Mouse (Mus musculus) lung, adult 18-20 months (tissue): ENCODE data around the gene Syndig1.

Experiments used
- DNase-seq, 2 experiments: peaks; one replicate each; pipeline ENCODE4 v3.0.0; 2022; ENCODE audit warnings: mixed read lengths in 2 of 2

The Syndig1 gene

GRCm38 (mm10) chr2:149983107-149983506 lies 154.1 kb downstream of the Syndig1 start:
- no peak for DNase-seq

DNA sequence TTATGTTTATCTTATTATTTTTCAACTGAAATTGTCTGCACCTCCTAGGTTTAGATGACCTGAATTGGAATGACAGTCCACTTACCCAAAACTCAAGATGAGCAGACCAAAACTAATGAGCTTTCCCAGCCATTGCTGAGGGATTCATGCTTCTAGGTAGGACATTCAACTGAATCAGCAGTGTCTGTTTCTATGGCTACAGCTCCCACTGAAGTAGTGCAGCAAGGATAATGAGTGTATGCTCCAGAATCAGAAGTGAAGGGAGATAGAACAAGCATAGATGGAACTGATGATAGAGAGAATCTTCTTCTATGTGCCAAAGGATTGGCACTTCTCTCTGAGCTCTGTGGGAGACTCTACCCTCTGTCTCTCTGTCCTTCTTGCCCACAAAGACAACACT lies 158.6 kb downstream of the Syndig1 start:
- DNase-seq, result no peak

DNA sequence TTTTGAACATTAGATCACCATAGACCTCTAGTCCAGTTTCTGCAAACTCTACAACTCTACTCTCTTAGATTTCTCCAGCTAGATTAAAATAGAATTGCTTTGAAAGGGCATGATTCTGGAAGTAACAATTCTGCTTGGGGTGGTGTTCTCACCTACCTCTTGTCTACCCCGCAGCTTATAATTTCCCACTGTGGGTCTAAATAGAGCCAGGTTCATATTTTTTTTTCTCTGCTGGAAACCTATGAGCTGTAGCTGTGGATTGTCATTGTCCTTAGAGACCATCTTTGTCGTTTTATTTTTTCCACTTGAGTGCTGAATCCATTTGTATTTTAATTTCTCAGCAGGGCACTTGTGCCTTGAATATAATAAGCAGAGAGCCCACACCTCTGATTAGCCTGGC lies 162.5 kb downstream of the Syndig1 start:
- DNase-seq, result no peak

GRCm38 (mm10) chr2:149992921-149993320 lies 163.9 kb downstream of the Syndig1 start:
- DNase-seq, result peak; percentile 11 to 19

GRCm38 (mm10) chr2:149996382-149996964 lies 167.5 kb downstream of the Syndig1 start:
- DNase-seq, result no peak

DNA sequence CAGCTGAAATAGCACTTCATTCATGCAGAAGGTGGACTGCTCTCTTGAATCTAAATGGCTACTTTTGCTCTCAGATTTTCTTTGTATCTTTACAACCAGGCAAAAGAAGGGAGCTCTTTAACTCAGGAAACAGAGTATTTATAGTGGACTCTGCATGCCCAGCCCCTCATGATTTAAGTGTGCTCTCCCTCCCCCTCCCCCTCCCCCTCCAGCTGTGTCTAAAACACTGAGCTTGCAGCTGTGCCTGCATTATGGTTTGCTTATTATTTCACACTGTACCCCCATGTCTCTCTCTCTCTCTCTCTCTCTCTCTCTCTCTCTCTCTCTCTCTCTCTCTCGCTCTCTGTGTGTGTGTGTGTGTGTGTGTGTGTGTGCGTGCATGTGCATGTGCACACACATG lies 168.6 kb downstream of the Syndig1 start:
- no peak for DNase-seq

DNA sequence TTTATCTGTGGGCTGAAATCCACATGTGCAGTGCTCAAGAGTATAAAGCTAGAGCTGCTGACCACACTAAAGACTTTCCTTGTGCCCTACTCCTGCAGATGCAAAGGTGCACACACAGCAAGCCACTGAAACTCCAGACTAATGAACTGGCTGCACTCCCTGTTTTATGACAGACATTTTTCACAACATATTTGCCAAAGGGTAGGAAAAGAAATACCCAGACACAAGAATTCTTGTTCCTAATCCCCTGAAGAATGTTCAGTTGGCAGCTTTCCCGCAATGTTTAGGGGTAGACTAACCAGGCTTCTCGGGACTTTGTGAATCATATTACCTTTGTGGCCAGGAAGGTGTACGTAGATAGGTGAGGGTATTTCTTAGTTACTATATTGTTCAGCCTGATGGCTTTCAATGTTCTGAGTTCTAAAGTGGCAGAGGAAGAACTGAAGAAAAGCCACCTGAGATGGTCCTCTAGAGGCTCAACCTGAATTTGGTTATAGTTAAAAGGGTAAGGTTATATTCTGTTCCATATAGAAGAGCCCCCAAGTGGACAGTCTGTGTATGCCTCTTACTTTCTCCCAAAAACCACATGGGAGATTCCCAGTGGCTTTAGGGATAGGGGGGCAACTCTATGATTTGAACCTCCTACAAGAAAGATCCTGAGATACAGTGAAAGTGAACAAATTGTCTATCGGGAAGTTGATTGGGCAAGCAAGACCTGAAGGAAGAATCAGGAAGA lies 169.5 kb downstream of the Syndig1 start:
- peak in 1 of 2 experiments; percentile 19 for DNase-seq

DNA sequence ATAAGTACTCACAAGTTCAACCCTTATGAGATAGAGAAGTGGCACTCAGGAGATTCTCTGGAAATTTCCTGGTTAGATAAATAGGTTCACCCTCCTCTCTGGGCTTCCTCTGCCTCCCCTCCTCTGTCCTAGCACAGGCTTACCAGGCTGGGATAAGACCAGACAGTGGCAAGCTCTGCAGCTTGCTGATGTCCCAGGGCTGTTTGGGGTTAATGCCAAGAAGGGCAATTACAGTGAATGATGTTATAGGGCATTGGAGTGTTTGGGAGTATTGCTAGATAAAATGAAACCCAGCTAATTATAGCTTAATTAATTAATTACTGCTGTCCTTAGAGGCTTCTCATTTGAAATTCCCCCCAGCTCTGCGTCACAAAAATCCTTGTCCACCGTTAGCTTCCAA lies 171.6 kb downstream of the Syndig1 start:
- DNase-seq, result no peak

- DNase-seq, result no peak
Measured at GRCm38 (mm10) chr2:150003499-150003898, 174.5 kb downstream of the Syndig1 start.

- DNase-seq, result no peak
Measured at GRCm38 (mm10) chr2:150012787-150013346, 183.9 kb downstream of the Syndig1 start.

- DNase-seq, result no peak
Measured at GRCm38 (mm10) chr2:150013785-150014184, 184.8 kb downstream of the Syndig1 start.

DNA sequence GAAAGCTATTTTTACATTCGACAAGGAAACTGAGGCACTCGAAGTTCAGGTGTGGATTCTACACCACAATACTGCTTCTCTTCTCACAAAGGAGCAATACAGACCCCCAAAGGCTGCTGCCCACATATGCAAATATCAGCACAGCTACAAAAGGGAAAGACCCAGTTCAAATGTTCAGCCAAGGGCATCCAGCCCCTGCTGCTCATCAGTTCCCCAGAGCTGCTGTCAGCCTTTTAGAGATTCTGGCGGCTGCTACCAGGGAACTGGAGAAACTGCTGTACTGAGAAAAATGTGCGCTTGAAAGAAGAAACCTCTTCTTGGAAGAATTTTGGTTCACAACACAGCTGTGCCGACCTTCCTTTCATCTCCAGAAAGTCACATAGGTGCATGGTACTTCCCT lies 187.3 kb downstream of the Syndig1 start:
- no peak for DNase-seq

- DNase-seq, result no peak
Measured at GRCm38 (mm10) chr2:150020706-150021105, 191.7 kb downstream of the Syndig1 start.

GRCm38 (mm10) chr2:150023873-150024339 lies 194.9 kb downstream of the Syndig1 start:
- no peak for DNase-seq

GRCm38 (mm10) chr2:150043531-150043930 lies 214.5 kb downstream of the Syndig1 start:
- no peak for DNase-seq
